Mouse (Mus musculus) liver, embryonic 14.5 days (tissue): ENCODE measurements around the gene Sept5.

Experiments
- CTCF ChIP-seq: IDR thresholded peaks from 2 replicates; pipeline ENCODE4 v1.5.1; 2016; ENCODE audit warnings: antibody characterized with exemption, low read depth, control low read depth
- EP300 ChIP-seq: IDR thresholded peaks from 2 replicates; pipeline ENCODE4 v1.6.1; 2016; ENCODE audit warnings: antibody characterized with exemption, low read depth

DNA sequence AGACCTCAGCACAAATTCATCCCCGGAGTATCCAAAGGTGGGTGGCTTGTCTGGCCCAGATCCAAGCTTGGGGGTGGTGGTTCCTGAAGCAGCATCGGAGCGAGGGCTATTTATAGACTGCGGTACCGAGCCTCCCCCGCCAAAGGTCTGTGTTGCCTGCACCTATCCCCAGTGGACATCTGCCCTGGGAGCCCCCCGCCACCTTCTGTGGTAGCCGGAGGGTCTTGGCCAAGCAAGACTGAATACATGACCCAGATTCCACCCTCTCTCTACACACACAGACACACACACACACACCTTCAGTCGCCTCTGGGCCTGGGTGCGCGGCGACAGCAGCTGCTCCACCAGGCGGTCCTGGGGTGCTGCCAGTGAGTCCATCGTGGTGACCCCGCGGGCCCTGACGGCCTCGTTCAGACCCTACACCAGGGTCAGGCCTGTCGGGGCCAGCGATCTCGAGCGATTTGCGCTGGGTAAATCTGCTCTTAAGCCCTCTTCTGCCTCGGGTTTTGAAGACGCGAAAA is 3.9 kb downstream of the Sept5 start:
- TF ChIP-seq CTCF: no peak
- no peak for TF ChIP-seq EP300
